Mouse (Mus musculus) neural tube, embryonic 13.5 days (tissue): ENCODE results near the gene Rasgef1a. TPM values are rescaled to one million over a fixed set of nuclear protein-coding genes. Genes with fewer than 3 reads are reported as not detected.
A peak's percentile ranks its signal among the peaks of the same experiment; 100 is the strongest.

ENCODE experiments used
- ATAC-seq: fragments of 200-750 bp; cut with Nextera tagmentation; 2 replicates; pipeline ENCODE4 v1.8.0; 2017; ENCODE audit warnings: low read depth, mild to moderate bottlenecking, moderate TSS enrichment, moderate library complexity
- H3K27ac ChIP-seq: fragments of 300-500 bp; sonication (generic); replicated peaks from 2 replicates; pipeline ENCODE4 v1.5.1; 2015; ENCODE audit warnings: moderate library complexity, mild to moderate bottlenecking, inconsistent platforms
- H3K27me3 ChIP-seq: fragments of 300-500 bp; sonication (generic); 2 replicates; pipeline ENCODE4 v1.6.1; 2015; ENCODE audit warnings: mild to moderate bottlenecking, inconsistent platforms
- H3K36me3 ChIP-seq: fragments of 300-500 bp; sonication (generic); 2 replicates; pipeline ENCODE4 v1.6.1; 2015; ENCODE audit warnings: mild to moderate bottlenecking, inconsistent platforms
- H3K4me1 ChIP-seq: fragments of 300-500 bp; sonication (generic); replicated peaks from 2 replicates; pipeline ENCODE4 v1.6.1; 2015; ENCODE audit warnings: inconsistent platforms
- H3K4me2 ChIP-seq: fragments of 300-500 bp; sonication (generic); 2 replicates; pipeline ENCODE4 v1.6.1; 2015; ENCODE audit warnings: inconsistent platforms, mild to moderate bottlenecking, moderate library complexity
- H3K4me3 ChIP-seq: fragments of 300-500 bp; sonication (generic); 2 replicates; pipeline ENCODE4 v1.5.1; 2015; ENCODE audit warnings: mild to moderate bottlenecking, inconsistent platforms
- H3K9ac ChIP-seq: fragments of 300-500 bp; sonication (generic); 2 replicates; pipeline ENCODE4 v1.6.1; 2015; ENCODE audit warnings: moderate library complexity, mild to moderate bottlenecking, inconsistent platforms
- H3K9me3 ChIP-seq: fragments of 300-500 bp; sonication (generic); 2 replicates; pipeline ENCODE4 v1.6.1; 2016; ENCODE audit warnings: inconsistent platforms
- WGBS: fragments of 180-500 bp; shearing (Covaris S2); methylation state at CpG from one replicate; pipeline ENCODE4 v1.1.7; 2015; 5-methylcytosine and 5-hydroxymethylcytosine counted together
- polyA plus RNA-seq: library from polyadenylated mRNA; unstranded; fragments of >200 nt; fragmentation: Nextera tagmentation; extraction: Ambion mirVana; gene quantifications from 2 replicates; pipeline ENCODE4 v1.2.1, GENCODE M21; 2015

Rasgef1a gene
- polyA plus RNA-seq, 1 experiment from 2014 or later = 0.88 TPM

DNA sequence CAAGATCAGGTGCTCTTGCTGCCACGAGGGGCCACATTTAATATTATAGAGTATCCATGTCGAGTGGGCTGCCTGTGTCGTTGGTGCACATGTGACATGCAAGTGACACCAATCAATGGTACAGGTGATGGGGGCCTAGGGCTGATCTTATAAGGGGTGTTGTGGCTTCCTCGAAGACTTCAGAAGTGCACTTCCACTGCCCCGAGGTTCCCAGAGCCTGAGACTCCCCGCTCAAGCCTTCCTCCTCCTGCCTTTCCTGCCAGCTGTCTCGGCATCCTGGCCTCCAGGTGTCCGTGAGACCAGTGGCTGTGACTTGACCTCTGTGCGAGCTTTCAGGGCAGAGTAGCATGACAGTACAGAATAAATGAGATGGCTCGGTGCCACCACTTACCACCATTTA lies 67.5 kb downstream of the Rasgef1a start:
- Histone ChIP-seq H3K4me3 (no peak overlapping the region), H3K9ac (no peak overlapping the region), H3K4me2 (no peak overlapping the region), H3K27me3 (no peaks in the 10 kb centered on the region), H3K4me1 (peaks cover 23% of the 10 kb centered on the region), H3K9me3 (no peaks in the 10 kb centered on the region), H3K36me3 (no peaks in the 10 kb centered on the region), H3K27ac (no peak overlapping the region)
- 78% methylated on average over 10 of the region's 10 CpGs for WGBS
- no peak for ATAC-seq

DNA sequence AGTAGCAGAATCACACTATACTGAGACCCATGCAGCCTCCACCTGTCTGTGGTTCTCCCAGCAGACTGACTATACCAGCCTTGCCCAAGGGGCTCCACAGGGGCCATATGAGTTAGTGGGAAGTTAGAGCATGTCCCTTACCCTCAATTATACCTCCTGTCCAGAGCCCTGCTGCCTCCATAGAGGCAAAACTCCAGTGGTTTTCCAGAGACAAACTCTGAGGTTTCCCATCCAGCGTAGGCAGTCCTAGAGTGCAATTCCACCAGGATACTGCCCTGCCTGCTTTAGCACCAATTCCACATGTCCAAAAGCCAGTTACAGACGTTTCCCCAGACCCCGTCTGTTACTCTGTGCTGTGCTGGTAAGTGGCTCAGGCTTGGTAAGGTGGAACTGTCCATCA lies 68.1 kb downstream of the Rasgef1a start:
- WGBS = 70% methylated on average over 3 of the region's 3 CpGs

DNA sequence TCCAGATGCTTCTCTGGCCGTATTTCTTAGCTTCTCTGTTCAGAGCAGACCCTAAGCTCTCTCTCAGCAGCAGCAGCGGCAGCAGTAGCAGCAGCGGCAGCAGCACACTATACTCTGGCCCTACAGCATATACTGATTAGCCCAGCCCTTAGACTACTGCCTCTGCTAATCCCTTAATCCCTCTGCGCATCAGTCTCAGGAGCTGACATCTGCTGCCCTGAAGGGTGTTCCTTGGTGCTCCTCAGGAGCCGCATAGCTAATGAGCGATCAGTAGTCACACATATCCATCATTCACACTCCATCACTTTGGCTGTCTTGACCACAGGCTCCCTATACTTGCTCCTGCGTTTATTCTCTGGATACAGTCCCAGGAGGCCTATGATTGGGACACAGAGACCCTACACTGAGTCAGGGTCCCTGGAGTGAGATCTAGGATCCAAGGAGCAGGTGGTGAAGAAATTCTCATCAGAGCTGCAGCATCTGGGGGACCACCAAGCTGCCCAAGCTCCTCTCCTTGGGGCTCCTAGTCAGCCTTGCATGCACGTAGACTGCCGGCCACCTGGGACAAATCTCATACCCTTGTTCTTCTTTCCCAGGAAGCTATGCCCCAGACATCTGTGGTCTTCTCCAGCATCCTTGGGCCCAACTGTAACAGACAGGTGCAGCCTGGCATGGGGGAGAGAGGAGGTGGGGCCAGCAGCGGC lies 68.7 kb downstream of the Rasgef1a start:
- no peaks in the 10 kb centered on the region for H3K27me3 ChIP-seq
- peaks cover 15% of the 10 kb centered on the region for H3K4me1 ChIP-seq
- no peaks in the 10 kb centered on the region for H3K9me3 ChIP-seq
- peak; percentile 11; the same call in 1 of the 2 replicates for ATAC-seq
- no peak overlapping the region for H3K27ac ChIP-seq
- H3K36me3 ChIP-seq = no peaks in the 10 kb centered on the region
- no peak overlapping the region for H3K4me2 ChIP-seq
- 56% methylated on average over 10 of the region's 10 CpGs for WGBS
- no peak overlapping the region for H3K4me3 ChIP-seq
- no peak overlapping the region for H3K9ac ChIP-seq

More for the DNA sequence above, 68.1 kb downstream of the Rasgef1a start:
- Histone ChIP-seq H3K4me1 (peaks cover 19% of the 10 kb centered on the region), H3K4me3 (no peak overlapping the region), H3K9ac (no peak overlapping the region), H3K36me3 (no peaks in the 10 kb centered on the region), H3K4me2 (no peak overlapping the region), H3K27me3 (no peaks in the 10 kb centered on the region), H3K27ac (no peak overlapping the region), H3K9me3 (no peaks in the 10 kb centered on the region)
- ATAC-seq = 0 out of 2 replicates have a peak, but pooled peaks have one; percentile 19

DNA sequence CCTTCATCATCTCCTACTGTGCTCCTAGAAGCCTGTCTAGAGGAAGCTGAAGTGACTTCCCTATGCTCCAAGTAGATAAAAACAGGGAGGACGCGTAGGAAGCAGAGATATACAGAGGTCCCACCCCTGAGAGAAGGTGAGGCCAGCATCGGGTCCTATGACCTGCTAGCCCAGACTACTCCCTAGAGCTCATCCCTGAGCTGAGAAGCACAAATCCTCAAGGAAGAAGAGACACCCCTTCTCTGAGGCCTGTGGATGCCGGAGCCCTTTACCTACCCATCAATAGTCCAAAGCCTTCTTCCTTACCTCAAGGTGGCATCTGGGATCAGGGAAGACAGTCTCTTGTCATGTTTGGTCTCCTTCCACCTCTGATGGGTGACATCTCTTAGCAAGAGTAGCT lies 69.5 kb downstream of the Rasgef1a start:
- Histone ChIP-seq H3K4me2 (no peak overlapping the region), H3K27me3 (no peaks in the 10 kb centered on the region), H3K36me3 (no peaks in the 10 kb centered on the region), H3K9ac (no peak overlapping the region), H3K4me3 (no peak overlapping the region), H3K9me3 (no peaks in the 10 kb centered on the region), H3K27ac (no peak overlapping the region), H3K4me1 (peaks cover 15% of the 10 kb centered on the region)
- ATAC-seq = no peak
- WGBS = 90% methylated on average over 4 of the region's 4 CpGs

DNA sequence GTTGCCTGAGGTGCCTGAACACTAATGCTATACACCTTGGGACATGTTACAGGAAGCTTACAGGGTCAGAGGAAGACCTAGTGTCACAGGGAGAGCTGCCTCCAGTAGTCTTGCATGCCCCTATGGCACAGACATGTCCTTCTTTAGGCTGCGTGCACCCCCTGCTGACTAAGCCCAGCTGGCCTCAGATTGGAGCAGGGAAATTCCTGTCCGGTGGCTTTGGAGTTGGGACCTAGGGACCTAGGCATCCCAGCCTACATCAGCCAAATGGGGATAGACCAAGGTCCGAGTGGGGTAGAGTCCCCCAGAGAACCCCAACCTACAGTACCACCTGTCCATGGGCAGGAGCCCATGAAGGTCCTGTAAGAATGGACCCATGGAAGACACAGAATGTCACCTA lies 71.1 kb downstream of the Rasgef1a start:
- Histone ChIP-seq H3K4me3 (no peak overlapping the region), H3K27ac (no peak overlapping the region), H3K9me3 (no peaks in the 10 kb centered on the region), H3K4me1 (peaks cover 15% of the 10 kb centered on the region), H3K27me3 (no peaks in the 10 kb centered on the region), H3K9ac (no peak overlapping the region), H3K36me3 (no peaks in the 10 kb centered on the region), H3K4me2 (no peak overlapping the region)
- no peak for ATAC-seq
- 84% methylated on average over 3 of the region's 3 CpGs for WGBS

DNA sequence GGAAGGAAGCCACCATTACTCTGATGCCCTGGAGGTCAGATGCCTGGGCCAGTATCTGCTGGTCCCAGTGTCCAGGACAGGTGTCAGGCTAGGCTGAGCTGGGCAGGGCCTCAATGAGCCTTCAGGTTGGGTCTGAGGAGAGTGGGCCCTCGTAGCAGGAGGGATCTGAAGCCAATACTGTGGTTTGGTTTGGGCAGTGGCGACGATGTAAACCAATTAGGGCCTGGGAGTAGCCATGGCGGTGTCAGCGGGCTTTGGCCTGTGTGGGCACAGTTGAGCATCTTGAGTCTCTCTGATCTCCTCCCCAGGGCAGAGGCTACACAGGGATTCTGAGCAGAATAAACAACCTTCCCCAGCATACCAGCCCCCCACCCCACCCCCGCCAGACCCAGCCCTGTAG lies 72.4 kb downstream of the Rasgef1a start:
- Histone ChIP-seq H3K27ac (no peak overlapping the region), H3K4me1 (peaks cover 15% of the 10 kb centered on the region), H3K27me3 (no peaks in the 10 kb centered on the region), H3K36me3 (no peaks in the 10 kb centered on the region), H3K4me2 (no peak overlapping the region), H3K9me3 (no peaks in the 10 kb centered on the region), H3K4me3 (no peak overlapping the region), H3K9ac (no peak overlapping the region)
- 77% methylated on average over 6 of the region's 6 CpGs for WGBS
- no peak for ATAC-seq

DNA sequence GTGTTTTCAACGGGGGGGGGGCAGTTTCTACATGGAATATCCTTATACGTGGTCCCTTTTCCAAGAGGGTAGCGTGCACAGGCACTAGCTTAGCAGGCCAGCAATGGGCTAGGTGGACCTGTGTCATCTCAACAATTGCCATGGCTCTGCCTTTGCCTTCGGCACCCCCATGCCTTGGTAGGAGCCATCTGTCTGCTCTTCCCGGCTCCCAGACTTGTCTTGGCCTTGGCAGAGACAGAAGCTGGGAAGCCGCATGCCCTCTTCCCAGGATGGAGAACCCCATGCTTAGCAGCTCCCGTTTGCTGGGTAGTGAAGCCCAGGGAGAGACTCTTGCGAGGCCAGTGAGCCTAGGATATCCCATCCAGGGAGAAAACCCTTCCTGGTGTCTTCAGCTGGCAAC lies 73.4 kb downstream of the Rasgef1a start:
- H3K27me3 ChIP-seq = no peaks in the 10 kb centered on the region
- no peak overlapping the region for H3K4me2 ChIP-seq
- 88% methylated on average over 8 of the region's 8 CpGs for WGBS
- H3K27ac ChIP-seq = no peak overlapping the region
- H3K4me1 ChIP-seq = peaks cover 8% of the 10 kb centered on the region
- H3K9me3 ChIP-seq = no peaks in the 10 kb centered on the region
- H3K4me3 ChIP-seq = no peak overlapping the region
- H3K9ac ChIP-seq = no peak overlapping the region
- H3K36me3 ChIP-seq = no peaks in the 10 kb centered on the region
- no peak for ATAC-seq

DNA sequence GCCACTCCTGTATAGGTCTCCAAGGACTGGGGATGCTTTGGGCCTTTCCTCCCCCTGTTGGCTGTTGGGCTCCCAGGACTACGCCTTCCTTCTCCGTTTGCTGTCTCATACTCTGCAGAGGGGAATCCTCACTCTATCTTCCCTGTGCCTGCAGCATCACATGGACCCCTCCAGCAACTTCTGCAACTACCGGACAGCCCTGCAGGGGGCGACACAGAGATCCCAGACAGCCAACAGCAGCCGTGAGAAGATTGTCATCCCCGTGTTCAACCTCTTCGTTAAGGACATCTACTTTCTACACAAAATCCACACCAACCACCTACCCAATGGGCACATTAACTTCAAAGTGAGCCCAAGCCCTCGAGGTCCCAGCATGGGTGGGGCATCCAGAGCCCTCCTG lies 76.7 kb downstream of the Rasgef1a start:
- no peaks in the 10 kb centered on the region for H3K27me3 ChIP-seq
- WGBS = 53% methylated on average over 8 of the region's 8 CpGs

DNA sequence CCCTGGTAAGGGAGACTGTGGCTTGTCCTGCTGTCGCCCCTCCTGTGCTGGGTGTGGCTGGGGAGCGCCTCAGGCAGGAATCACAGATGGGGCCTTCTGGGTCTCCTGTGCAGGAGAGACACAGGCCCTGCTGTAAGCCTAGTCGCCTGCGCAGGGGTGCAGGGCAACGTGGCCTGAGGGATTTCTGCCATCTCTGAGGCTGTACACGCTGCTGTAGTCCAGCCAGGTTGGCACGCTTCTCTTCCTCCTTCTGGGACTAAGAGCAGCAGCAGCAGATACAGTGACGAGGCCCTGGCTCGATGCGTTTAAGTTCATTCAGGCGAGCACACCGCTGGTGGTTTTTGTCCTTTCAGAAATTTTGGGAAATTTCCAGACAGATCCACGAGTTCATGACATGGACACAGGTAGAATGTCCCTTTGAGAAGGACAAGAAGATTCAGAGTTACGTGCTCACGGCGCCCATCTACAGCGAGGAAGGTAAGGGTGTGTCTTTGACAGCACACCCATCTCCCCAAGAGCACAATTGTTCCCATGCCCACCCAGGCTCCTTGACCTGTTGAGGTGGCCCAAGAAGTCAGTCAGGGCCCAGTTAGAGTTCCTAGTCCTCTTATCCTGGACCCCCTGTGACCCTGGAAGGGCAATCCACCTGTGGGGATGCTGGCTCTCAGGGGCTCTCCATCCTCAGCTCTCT lies 77.7 kb downstream of the Rasgef1a start:
- Histone ChIP-seq H3K27ac (no peak overlapping the region), H3K36me3 (no peaks in the 10 kb centered on the region), H3K4me2 (no peak overlapping the region), H3K9ac (no peak overlapping the region), H3K4me3 (no peak overlapping the region), H3K4me1 (no peaks in the 10 kb centered on the region; the same call in 1 of the 2 replicates), H3K27me3 (no peaks in the 10 kb centered on the region), H3K9me3 (no peaks in the 10 kb centered on the region)
- WGBS = 79% methylated on average over 17 of the region's 17 CpGs
- no peak for ATAC-seq

More for the DNA sequence above, 76.7 kb downstream of the Rasgef1a start:
- no peak overlapping the region for H3K27ac ChIP-seq
- no peak overlapping the region for H3K4me2 ChIP-seq
- no peak overlapping the region for H3K9ac ChIP-seq
- H3K9me3 ChIP-seq = no peaks in the 10 kb centered on the region
- H3K4me3 ChIP-seq = no peak overlapping the region
- no peaks in the 10 kb centered on the region for H3K36me3 ChIP-seq
- no peak for ATAC-seq
- no peaks in the 10 kb centered on the region; the same call in 1 of the 2 replicates for H3K4me1 ChIP-seq

DNA sequence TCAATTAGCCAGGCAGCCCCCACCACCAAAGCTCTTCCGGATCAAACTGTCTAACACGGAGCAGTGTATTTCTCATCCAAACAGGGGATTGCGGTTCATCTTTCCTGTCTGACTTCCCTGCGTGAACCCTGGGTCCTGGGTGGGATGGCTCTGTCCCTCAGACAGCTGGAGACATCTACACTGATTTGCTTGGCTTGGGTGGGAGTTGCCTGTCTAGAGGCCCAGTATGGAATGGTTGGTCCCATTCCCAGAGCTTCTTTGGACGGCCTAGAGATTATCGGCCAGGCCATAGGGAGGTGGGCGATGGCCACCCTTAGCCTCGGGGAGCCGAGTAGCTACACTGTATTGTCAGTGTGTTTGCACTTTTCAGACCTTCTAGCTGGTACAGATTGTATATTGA lies 79.6 kb downstream of the Rasgef1a start:
- no peak overlapping the region for H3K4me2 ChIP-seq
- no peak for ATAC-seq
- WGBS = 83% methylated on average over 9 of the region's 9 CpGs
- no peak overlapping the region for H3K9ac ChIP-seq
- no peaks in the 10 kb centered on the region; the same call in 1 of the 2 replicates for H3K4me1 ChIP-seq
- H3K27ac ChIP-seq = no peak overlapping the region
- no peaks in the 10 kb centered on the region for H3K27me3 ChIP-seq
- H3K4me3 ChIP-seq = no peak overlapping the region
- H3K36me3 ChIP-seq = no peaks in the 10 kb centered on the region
- H3K9me3 ChIP-seq = no peaks in the 10 kb centered on the region

DNA sequence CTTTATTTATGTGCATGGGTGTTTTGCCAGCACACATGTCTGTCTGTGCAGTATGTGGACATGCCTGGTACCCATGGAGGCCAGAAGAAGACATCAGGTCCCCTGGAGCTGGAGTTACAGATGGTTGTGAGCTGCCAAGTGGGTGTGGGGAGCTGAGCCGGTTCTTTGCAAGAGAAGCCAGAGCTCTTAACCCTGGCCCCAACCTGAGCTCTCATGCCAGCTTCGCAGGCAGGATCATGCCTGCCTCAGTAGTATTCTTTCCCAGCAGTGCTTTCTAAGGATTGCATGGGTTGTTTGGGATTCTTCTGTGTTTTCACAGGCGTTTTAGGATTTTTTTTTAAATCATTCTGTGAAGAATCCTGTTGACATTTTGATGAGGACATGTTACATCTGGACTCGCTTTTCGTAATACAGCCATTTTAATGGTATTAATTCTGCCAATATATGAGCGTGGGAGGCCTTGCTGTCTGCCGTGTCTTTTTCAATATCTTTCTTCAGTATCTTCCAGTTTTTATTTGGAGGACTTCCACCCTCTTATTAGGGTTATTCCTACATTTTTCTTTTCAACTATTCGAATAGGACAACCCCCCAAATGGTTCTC lies 86.6 kb downstream of the Rasgef1a start:
- no peak for ATAC-seq
- H3K9me3 ChIP-seq = no peaks in the 10 kb centered on the region
- H3K27ac ChIP-seq = no peak overlapping the region
- no peak overlapping the region for H3K9ac ChIP-seq
- H3K36me3 ChIP-seq = no peaks in the 10 kb centered on the region
- 83% methylated on average over 8 of the region's 8 CpGs for WGBS
- H3K4me3 ChIP-seq = no peak overlapping the region
- H3K27me3 ChIP-seq = no peaks in the 10 kb centered on the region
- H3K4me2 ChIP-seq = no peak overlapping the region
- H3K4me1 ChIP-seq = no peaks in the 10 kb centered on the region

DNA sequence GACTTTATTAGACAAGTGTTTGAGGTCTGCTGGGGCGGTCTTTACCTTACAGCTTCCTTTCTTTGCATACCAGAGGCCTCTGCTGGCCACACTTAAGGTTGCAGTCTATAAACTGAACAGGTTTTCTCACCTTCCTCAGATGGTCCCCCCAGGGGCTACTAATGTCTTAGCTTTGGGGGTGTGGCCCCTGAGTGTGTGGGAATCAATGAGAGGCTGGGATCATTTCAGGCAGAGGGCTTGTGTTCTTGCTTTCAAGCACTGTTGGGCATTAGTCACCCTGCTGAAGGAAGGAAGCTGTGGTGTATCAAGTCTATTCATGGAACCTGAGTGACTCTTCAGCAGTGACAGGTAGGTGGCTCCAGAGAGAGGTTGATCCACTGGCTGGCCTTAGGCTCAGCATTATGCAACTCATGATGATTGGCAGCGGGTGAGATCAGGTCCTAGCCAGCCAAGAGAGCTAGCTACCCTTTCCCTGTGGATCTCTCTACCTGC lies 88.1 kb downstream of the Rasgef1a start:
- Histone ChIP-seq H3K36me3 (no peaks in the 10 kb centered on the region), H3K27me3 (no peaks in the 10 kb centered on the region), H3K9ac (no peak overlapping the region), H3K27ac (no peak overlapping the region), H3K9me3 (no peaks in the 10 kb centered on the region), H3K4me1 (no peaks in the 10 kb centered on the region), H3K4me2 (no peak overlapping the region), H3K4me3 (no peak overlapping the region)
- no peak for ATAC-seq
- 53% methylated on average over 2 of the region's 2 CpGs for WGBS
